Mouse (Mus musculus): Measurements from ENCODE around the gene Larp1. TPM values are rescaled to one million over a fixed set of nuclear protein-coding genes. Genes with fewer than 3 reads are reported as not detected.

Larp1 gene
- polyA plus RNA-seq, 1 experiment from 2014 or later: 25.0 TPM

GRCm38 (mm10) chr11:58026860-58027259, 18.0 kb downstream of the Larp1 start:
- no peak overlapping the region for H3K4me3 ChIP-seq (ENCODE audit: low read length)
- H3K36me3 ChIP-seq (ENCODE audit: control insufficient read depth, insufficient read depth, low read length): no peaks in the 10 kb centered on the region
- no peak overlapping the region for H3K4me2 ChIP-seq (replicated peaks; ENCODE audit: low read depth, low read length)
- H3K9ac ChIP-seq (ENCODE audit: low read depth, low read length): no peak overlapping the region
- no peak overlapping the region for H3K27ac ChIP-seq (ENCODE audit: low read depth, low read length)
- H3K9me3 ChIP-seq (ENCODE audit: control insufficient read depth, low read length): no peaks in the 10 kb centered on the region
- WGBS: 67% methylated on average over 1 of the region's 1 CpGs
- no peak for ATAC-seq (ENCODE audit: low FRiP score, low TSS enrichment)
- H3K4me1 ChIP-seq (ENCODE audit: control insufficient read depth, insufficient read depth, low read length): peaks cover 3% of the 10 kb centered on the region; the same call in 1 of the 2 replicates
- H3K27me3 ChIP-seq (ENCODE audit: control insufficient read depth, insufficient read depth, low read length): no peaks in the 10 kb centered on the region

GRCm38 (mm10) chr11:58028981-58029380, 20.1 kb downstream of the Larp1 start:
- no peak overlapping the region for H3K9ac ChIP-seq (ENCODE audit: low read depth, low read length)
- ATAC-seq (ENCODE audit: low FRiP score, low TSS enrichment): no peak
- no peaks in the 10 kb centered on the region for H3K9me3 ChIP-seq (ENCODE audit: control insufficient read depth, low read length)
- no peak overlapping the region for H3K27ac ChIP-seq (ENCODE audit: low read depth, low read length)
- H3K36me3 ChIP-seq (ENCODE audit: control insufficient read depth, insufficient read depth, low read length): no peaks in the 10 kb centered on the region
- WGBS: 72% methylated on average over 1 of the region's 1 CpGs
- H3K27me3 ChIP-seq (ENCODE audit: control insufficient read depth, insufficient read depth, low read length): no peaks in the 10 kb centered on the region
- H3K4me1 ChIP-seq (ENCODE audit: control insufficient read depth, insufficient read depth, low read length): peaks cover 14% of the 10 kb centered on the region; the same call in 1 of the 2 replicates
- no peak overlapping the region for H3K4me3 ChIP-seq (ENCODE audit: low read length)
- no peak overlapping the region for H3K4me2 ChIP-seq (replicated peaks; ENCODE audit: low read depth, low read length)

GRCm38 (mm10) chr11:58029869-58030268, 21.0 kb downstream of the Larp1 start:
- H3K9me3 ChIP-seq (ENCODE audit: control insufficient read depth, low read length): no peaks in the 10 kb centered on the region
- H3K4me2 ChIP-seq (replicated peaks; ENCODE audit: low read depth, low read length): no peak overlapping the region
- H3K27me3 ChIP-seq (ENCODE audit: control insufficient read depth, insufficient read depth, low read length): no peaks in the 10 kb centered on the region
- no peaks in the 10 kb centered on the region for H3K36me3 ChIP-seq (ENCODE audit: control insufficient read depth, insufficient read depth, low read length)
- H3K9ac ChIP-seq (ENCODE audit: low read depth, low read length): no peak overlapping the region
- WGBS: 74% methylated on average over 2 of the region's 2 CpGs
- ATAC-seq (ENCODE audit: low FRiP score, low TSS enrichment): no peak
- peaks cover 16% of the 10 kb centered on the region; the same call in 1 of the 2 replicates for H3K4me1 ChIP-seq (ENCODE audit: control insufficient read depth, insufficient read depth, low read length)
- no peak overlapping the region for H3K4me3 ChIP-seq (ENCODE audit: low read length)
- H3K27ac ChIP-seq (ENCODE audit: low read depth, low read length): no peak overlapping the region

GRCm38 (mm10) chr11:58031176-58031575, 22.3 kb downstream of the Larp1 start:
- peaks cover 19% of the 10 kb centered on the region; the same call in 1 of the 2 replicates for H3K4me1 ChIP-seq (ENCODE audit: control insufficient read depth, insufficient read depth, low read length)
- no peaks in the 10 kb centered on the region for H3K36me3 ChIP-seq (ENCODE audit: control insufficient read depth, insufficient read depth, low read length)
- no peaks in the 10 kb centered on the region for H3K9me3 ChIP-seq (ENCODE audit: control insufficient read depth, low read length)
- 70% methylated on average over 6 of the region's 6 CpGs for WGBS
- no peak overlapping the region for H3K27ac ChIP-seq (ENCODE audit: low read depth, low read length)
- no peak overlapping the region for H3K9ac ChIP-seq (ENCODE audit: low read depth, low read length)
- H3K4me2 ChIP-seq (replicated peaks; ENCODE audit: low read depth, low read length): no peak overlapping the region
- no peaks in the 10 kb centered on the region for H3K27me3 ChIP-seq (ENCODE audit: control insufficient read depth, insufficient read depth, low read length)
- ATAC-seq (ENCODE audit: low FRiP score, low TSS enrichment): no peak
- H3K4me3 ChIP-seq (ENCODE audit: low read length): no peak overlapping the region

- no peaks in the 10 kb centered on the region for H3K36me3 ChIP-seq (ENCODE audit: control insufficient read depth, insufficient read depth, low read length)
- no peak overlapping the region for H3K9ac ChIP-seq (ENCODE audit: low read depth, low read length)
- no peak for ATAC-seq (ENCODE audit: low FRiP score, low TSS enrichment)
- no peak overlapping the region for H3K4me2 ChIP-seq (replicated peaks; ENCODE audit: low read depth, low read length)
- H3K4me3 ChIP-seq (ENCODE audit: low read length): no peak overlapping the region
- no peaks in the 10 kb centered on the region for H3K9me3 ChIP-seq (ENCODE audit: control insufficient read depth, low read length)
- peaks cover 19% of the 10 kb centered on the region; the same call in 1 of the 2 replicates for H3K4me1 ChIP-seq (ENCODE audit: control insufficient read depth, insufficient read depth, low read length)
- H3K27me3 ChIP-seq (ENCODE audit: control insufficient read depth, insufficient read depth, low read length): no peaks in the 10 kb centered on the region
- H3K27ac ChIP-seq (ENCODE audit: low read depth, low read length): no peak overlapping the region
- 73% methylated on average over 3 of the region's 3 CpGs for WGBS
Observed at GRCm38 (mm10) chr11:58033635-58034034, 24.8 kb downstream of the Larp1 start.

GRCm38 (mm10) chr11:58039027-58039426, 30.2 kb downstream of the Larp1 start:
- Histone ChIP-seq H3K27ac (ENCODE audit: low read depth, low read length) (no peak overlapping the region), H3K4me3 (ENCODE audit: low read length) (no peak overlapping the region), H3K4me2 (replicated peaks; ENCODE audit: low read depth, low read length) (no peak overlapping the region), H3K27me3 (ENCODE audit: control insufficient read depth, insufficient read depth, low read length) (no peaks in the 10 kb centered on the region), H3K9me3 (ENCODE audit: control insufficient read depth, low read length) (no peaks in the 10 kb centered on the region), H3K4me1 (ENCODE audit: control insufficient read depth, insufficient read depth, low read length) (0 out of 2 replicates have a peak, but pooled peaks cover 5% of the 10 kb centered on the region), H3K9ac (ENCODE audit: low read depth, low read length) (no peak overlapping the region), H3K36me3 (ENCODE audit: control insufficient read depth, insufficient read depth, low read length) (peaks cover 21% of the 10 kb centered on the region)
- WGBS: 86% methylated on average over 1 of the region's 1 CpGs
- no peak for ATAC-seq (ENCODE audit: low FRiP score, low TSS enrichment)

GRCm38 (mm10) chr11:58042861-58043431, 34.1 kb downstream of the Larp1 start:
- no peak overlapping the region for H3K9ac ChIP-seq (ENCODE audit: low read depth, low read length)
- H3K4me1 ChIP-seq (ENCODE audit: control insufficient read depth, insufficient read depth, low read length): no peaks in the 10 kb centered on the region
- no peak overlapping the region for H3K27ac ChIP-seq (ENCODE audit: low read depth, low read length)
- no peaks in the 10 kb centered on the region for H3K27me3 ChIP-seq (ENCODE audit: control insufficient read depth, insufficient read depth, low read length)
- no peak overlapping the region for H3K4me2 ChIP-seq (replicated peaks; ENCODE audit: low read depth, low read length)
- WGBS: 87% methylated on average over 5 of the region's 5 CpGs
- no peak overlapping the region for H3K4me3 ChIP-seq (ENCODE audit: low read length)
- peaks cover 42% of the 10 kb centered on the region for H3K36me3 ChIP-seq (ENCODE audit: control insufficient read depth, insufficient read depth, low read length)
- no peak for ATAC-seq (ENCODE audit: low FRiP score, low TSS enrichment)
- no peaks in the 10 kb centered on the region for H3K9me3 ChIP-seq (ENCODE audit: control insufficient read depth, low read length)

GRCm38 (mm10) chr11:58046438-58046837, 37.6 kb downstream of the Larp1 start:
- no peak overlapping the region for H3K4me3 ChIP-seq (ENCODE audit: low read length)
- WGBS: 81% methylated on average over 4 of the region's 4 CpGs
- no peak for ATAC-seq (ENCODE audit: low FRiP score, low TSS enrichment)
- no peak overlapping the region for H3K4me2 ChIP-seq (replicated peaks; ENCODE audit: low read depth, low read length)
- H3K9me3 ChIP-seq (ENCODE audit: control insufficient read depth, low read length): no peaks in the 10 kb centered on the region
- H3K9ac ChIP-seq (ENCODE audit: low read depth, low read length): no peak overlapping the region
- H3K27me3 ChIP-seq (ENCODE audit: control insufficient read depth, insufficient read depth, low read length): no peaks in the 10 kb centered on the region
- no peaks in the 10 kb centered on the region for H3K4me1 ChIP-seq (ENCODE audit: control insufficient read depth, insufficient read depth, low read length)
- peaks cover 76% of the 10 kb centered on the region for H3K36me3 ChIP-seq (ENCODE audit: control insufficient read depth, insufficient read depth, low read length)
- H3K27ac ChIP-seq (ENCODE audit: low read depth, low read length): no peak overlapping the region

- Histone ChIP-seq H3K4me3 (ENCODE audit: low read length) (no peak overlapping the region), H3K4me1 (ENCODE audit: control insufficient read depth, insufficient read depth, low read length) (no peaks in the 10 kb centered on the region), H3K27ac (ENCODE audit: low read depth, low read length) (no peak overlapping the region), H3K36me3 (ENCODE audit: control insufficient read depth, insufficient read depth, low read length) (peaks cover 72% of the 10 kb centered on the region), H3K4me2 (replicated peaks; ENCODE audit: low read depth, low read length) (no peak overlapping the region), H3K9me3 (ENCODE audit: control insufficient read depth, low read length) (no peaks in the 10 kb centered on the region), H3K27me3 (ENCODE audit: control insufficient read depth, insufficient read depth, low read length) (no peaks in the 10 kb centered on the region), H3K9ac (ENCODE audit: low read depth, low read length) (no peak overlapping the region)
- WGBS: 67% methylated on average over 6 of the region's 6 CpGs
- ATAC-seq (ENCODE audit: low FRiP score, low TSS enrichment): no peak
Observed at GRCm38 (mm10) chr11:58057455-58057854, 48.6 kb downstream of the Larp1 start.

All from kidney, embryonic 14.5 days (tissue).